Mouse (Mus musculus) right cerebral cortex, adult 2 months (tissue): Measurements from ENCODE around the gene Acan.

Source experiments
- DNase-seq, 2 experiments: peaks; one replicate each; pipeline ENCODE4 v3.0.0; 2021 to 2022; ENCODE audit warnings: low spot score in 2 of 2

Acan gene

GRCm38 (mm10) chr7:79139328-79139824 lies 86.1 kb downstream of the Acan start:
- DNase-seq = no peak

GRCm38 (mm10) chr7:79139891-79140591 lies 86.8 kb downstream of the Acan start:
- no peak for DNase-seq

GRCm38 (mm10) chr7:79140897-79141296 lies 87.6 kb downstream of the Acan start:
- peak; percentile 83 to 87 for DNase-seq

GRCm38 (mm10) chr7:79147011-79147837 lies 93.9 kb downstream of the Acan start:
- no peak for DNase-seq

- no peak for DNase-seq
These were observed 94.8 kb downstream of the Acan start for GRCm38 (mm10) chr7:79147931-79148653.

GRCm38 (mm10) chr7:79148711-79149266 lies 95.5 kb downstream of the Acan start, which contains the start of gene Mfge8:
TSS of gene Mfge8 (minus strand) at chr7:79149060.
- DNase-seq = peak; percentile 60 to 65

GRCm38 (mm10) chr7:79149522-79149921 lies 96.2 kb downstream of the Acan start:
- no peak for DNase-seq

GRCm38 (mm10) chr7:79159406-79159805 lies 106.1 kb downstream of the Acan start:
- no peak for DNase-seq
